26 mouse cellular contexts compared by ENCODE assay signal in genomic region chr6:51184500-51184899, GRCm38 (mm10).
DNase-seq lines count a peak whose midpoint lies in the region; ATAC-seq and TF ChIP-seq lines count a peak whose summit lies in the region.
"Had no signal": no experiment of that assay in that cellular context is flagged by ENCODE, and none has a peak within 500 bp of the region (broad histone marks: within the 10 kb centered on the region; RNA-seq: fewer than 3 reads in every experiment).

No protein-coding gene starts in this region.

- ATAC-seq in limb, embryonic 13.5 days (ENCODE audit: low FRiP score, low read depth) = no peak
- ATAC-seq: CD4-positive, CD25-positive, alpha-beta regulatory T cell, adult 4 months; forebrain, embryonic 15.5 days; hindbrain, postnatal 0 days; intestine, embryonic 15.5 days had no signal

- H3K27me3 ChIP-seq in limb, embryonic 13.5 days = peaks cover 52% of the 10 kb centered on the region

- H3K36me3 ChIP-seq in limb, embryonic 13.5 days = no peaks in the 10 kb centered on the region
- H3K36me3 ChIP-seq: embryonic facial prominence, embryonic 15.5 days; forebrain, embryonic 15.5 days; G1E; heart, embryonic 15.5 days; hindbrain, embryonic 13.5 days; intestine, embryonic 15.5 days had no signal

- TF ChIP-seq POLR2A in brain, embryonic 14.5 days (IDR thresholded peaks at IDR 0.05; ENCODE audit: borderline replicate concordance, extremely low read depth, insufficient read depth, insufficient read length, poor library complexity, severe bottlenecking) = no peak

- peak overlapping the region; percentile 53 for H3K27ac ChIP-seq in limb, embryonic 13.5 days
- H3K27ac ChIP-seq: embryonic facial prominence, embryonic 15.5 days; forebrain, embryonic 15.5 days; heart, adult 2 months; heart, embryonic 15.5 days; hindbrain, embryonic 13.5 days; hindbrain, postnatal 0 days; intestine, embryonic 15.5 days had no signal

- peaks cover 35% of the 10 kb centered on the region for H3K4me1 ChIP-seq in limb, embryonic 13.5 days
- H3K4me1 ChIP-seq: embryonic facial prominence, embryonic 15.5 days; forebrain, embryonic 15.5 days; heart, embryonic 15.5 days; hindbrain, embryonic 13.5 days; intestine, embryonic 15.5 days had no signal

- H3K9me3 ChIP-seq in limb, embryonic 13.5 days = no peaks in the 10 kb centered on the region
- H3K9me3 ChIP-seq: embryonic facial prominence, embryonic 15.5 days; forebrain, embryonic 15.5 days; G1E; heart, embryonic 15.5 days; hindbrain, embryonic 13.5 days; intestine, embryonic 15.5 days had no signal

- no peak for TF ChIP-seq CTCF in brain, embryonic 14.5 days (IDR thresholded peaks at IDR 0.05; ENCODE audit: borderline replicate concordance, extremely low read depth, insufficient read depth, insufficient read length)

- H3K4me2 ChIP-seq in limb, embryonic 13.5 days (replicated peaks) = peak overlapping the region; percentile 56
- H3K4me2 ChIP-seq: embryonic facial prominence, embryonic 15.5 days; forebrain, embryonic 15.5 days; heart, embryonic 11.5 days; heart, embryonic 15.5 days; hindbrain, embryonic 13.5 days; intestine, embryonic 15.5 days had no signal

- peak overlapping the region; percentile 24 for H3K4me3 ChIP-seq in limb, embryonic 13.5 days
- H3K4me3 ChIP-seq: embryonic facial prominence, embryonic 15.5 days; erythroblast, embryonic 14.5 days; forebrain, embryonic 15.5 days; heart, adult 2 months; heart, embryonic 15.5 days; hindbrain, embryonic 13.5 days; intestine, embryonic 15.5 days had no signal

- DNase-seq in embryo, embryonic 10 days (ENCODE audit: low spot score) = peak; percentile 12
- no peak for DNase-seq in embryo, embryonic 9.5 days (ENCODE audit: extremely low spot score)
- DNase-seq in brain, embryonic 14.5 days (ENCODE audit: low read depth) = peak; percentile 11
- DNase-seq in induced T-regulatory cell, adult 2 months (ENCODE audit: low read depth) = peak; percentile 8
- DNase-seq in gastrocnemius, adult 8-10 months (ENCODE audit: low spot score in 2 of 2) = no peak
- no peak for DNase-seq in lung, postnatal 25 days (ENCODE audit: low spot score)
- DNase-seq in urinary bladder, postnatal 14 days (ENCODE audit: low spot score) = no peak
- DNase-seq: adrenal gland, adult 8-10 months; adrenal gland, postnatal 36 days; B cell, adult 2 months; cerebellum, adult 11 months; cerebellum, adult 8-10 months; gastrocnemius, postnatal 10 days; heart, adult 2 months; heart, postnatal 36 days had no signal

- 3% methylated on average over 3 of the region's 3 CpGs for WGBS in limb, embryonic 13.5 days

- H3K9ac ChIP-seq in limb, embryonic 13.5 days = no peak overlapping the region
- H3K9ac ChIP-seq: embryonic facial prominence, embryonic 15.5 days; forebrain, embryonic 15.5 days; heart, embryonic 15.5 days; hindbrain, embryonic 13.5 days; intestine, embryonic 15.5 days had no signal

Comparison
In these comparisons a context has a peak if more than half of its experiments do, and no peak if none do; other contexts are left out.
1. DNase-seq: peak in embryo, embryonic 10 days (single experiment), brain, embryonic 14.5 days (single experiment) and induced T-regulatory cell, adult 2 months (single experiment); none in embryo, embryonic 9.5 days (single experiment), gastrocnemius, adult 8-10 months (0 of 2), lung, postnatal 25 days (single experiment) and urinary bladder, postnatal 14 days (single experiment).